Mouse (Mus musculus) kidney, postnatal 10 days (tissue): ENCODE results near the gene Vars2.

Source experiments
- DNase-seq: peaks from one replicate; pipeline ENCODE4 v3.0.0; 2021; ENCODE audit warnings: mixed read lengths

The Vars2 gene

GRCm38 (mm10) chr17:35692368-35692767, 25.0 kb upstream of the Vars2 start:
- DNase-seq, result no peak

- no peak for DNase-seq
These were observed 24.4 kb upstream of the Vars2 start for GRCm38 (mm10) chr17:35691811-35692210.

GRCm38 (mm10) chr17:35689936-35690645, 22.7 kb upstream of the Vars2 start:
- DNase-seq, result no peak

GRCm38 (mm10) chr17:35688347-35689175, 21.2 kb upstream of the Vars2 start:
- peak; percentile 20 for DNase-seq

- DNase-seq, result no peak
These were observed 17.7 kb upstream of the Vars2 start for GRCm38 (mm10) chr17:35685061-35685460.

- DNase-seq, result peak; percentile 15
These were observed 14.6 kb upstream of the Vars2 start for GRCm38 (mm10) chr17:35681986-35682385.

- DNase-seq, result no peak
These were observed 13.2 kb upstream of the Vars2 start for GRCm38 (mm10) chr17:35680591-35680990.

- peak; percentile 93 for DNase-seq
These were observed 6.1 kb upstream of the Vars2 start, which contains the start of gene Gtf2h4 for GRCm38 (mm10) chr17:35673416-35674035. TSS of gene Gtf2h4 (minus strand) at chr17:35673739.

GRCm38 (mm10) chr17:35672527-35672926, 5.1 kb upstream of the Vars2 start:
- DNase-seq, result no peak

GRCm38 (mm10) chr17:35671846-35672245, 4.5 kb upstream of the Vars2 start:
- DNase-seq, result no peak

- DNase-seq, result no peak
These were observed 2.3 kb upstream of the Vars2 start for GRCm38 (mm10) chr17:35669731-35670130.

- DNase-seq, result peak; percentile 55
These were observed 538 bp downstream of the Vars2 start for GRCm38 (mm10) chr17:35666851-35667256.

GRCm38 (mm10) chr17:35665957-35666515, 1.4 kb downstream of the Vars2 start:
- peak; percentile 63 for DNase-seq

GRCm38 (mm10) chr17:35653086-35653485, 14.3 kb downstream of the Vars2 start:
- no peak for DNase-seq

- peak; percentile 45 for DNase-seq
These were observed 18.0 kb downstream of the Vars2 start for GRCm38 (mm10) chr17:35649429-35649828.

- no peak for DNase-seq
These were observed 23.7 kb downstream of the Vars2 start, which contains the start of gene Mucl3 for GRCm38 (mm10) chr17:35643609-35644236. TSS of gene Mucl3 (minus strand) at chr17:35643695.

GRCm38 (mm10) chr17:35639352-35639751, 28.0 kb downstream of the Vars2 start:
- no peak for DNase-seq

- peak; percentile 80 for DNase-seq
These were observed 28.8 kb downstream of the Vars2 start for GRCm38 (mm10) chr17:35638475-35639190.

- peak; percentile 60 for DNase-seq
These were observed 31.0 kb downstream of the Vars2 start for GRCm38 (mm10) chr17:35636363-35636762.

- DNase-seq, result peak; percentile 84
These were observed 31.7 kb downstream of the Vars2 start for GRCm38 (mm10) chr17:35635699-35636111.

GRCm38 (mm10) chr17:35635202-35635601, 32.2 kb downstream of the Vars2 start:
- DNase-seq, result no peak

GRCm38 (mm10) chr17:35633992-35634391, 33.4 kb downstream of the Vars2 start:
- peak; percentile 69 for DNase-seq
